Mouse (Mus musculus) macrophage (primary cell): ENCODE results near the gene Git2. TPM values are rescaled to one million over a fixed set of nuclear protein-coding genes. Genes with fewer than 3 reads are reported as not detected.
A peak's percentile ranks its signal among the peaks of the same experiment; 100 is the strongest.

Source experiments
- H3K27ac ChIP-seq: fragments of 350-480 bp; formaldehyde crosslinking; 2 replicates; pipeline ENCODE4 v1.9.0; 2021
- H3K36me3 ChIP-seq: fragments of 350-480 bp; formaldehyde crosslinking; 2 replicates; pipeline ENCODE4 v1.9.0; 2021; ENCODE audit errors: inconsistent target
- H3K4me3 ChIP-seq: fragments of 350-480 bp; formaldehyde crosslinking; 2 replicates; pipeline ENCODE4 v1.9.0; 2021; ENCODE audit errors: inconsistent target
- H3K79me2 ChIP-seq: fragments of 350-480 bp; formaldehyde crosslinking; 2 replicates; pipeline ENCODE4 v1.9.0; 2021; ENCODE audit errors: inconsistent target
- WGBS: methylation state at CpG from one replicate; pipeline ENCODE4 v1.1.7; 2026; ENCODE audit warnings: inconsistent platforms; ENCODE audit not compliant: missing documents; 5-methylcytosine and 5-hydroxymethylcytosine counted together
- polyA plus RNA-seq: library from polyadenylated mRNA; stranded (reverse); fragments of 250-400 nt; gene quantifications from 3 replicates; pipeline ENCODE4 v1.2.4, GENCODE M21; 2018; ENCODE audit warnings: inconsistent platforms

The Git2 gene
- polyA plus RNA-seq, 1 experiment from 2014 or later: 50.3 TPM

DNA sequence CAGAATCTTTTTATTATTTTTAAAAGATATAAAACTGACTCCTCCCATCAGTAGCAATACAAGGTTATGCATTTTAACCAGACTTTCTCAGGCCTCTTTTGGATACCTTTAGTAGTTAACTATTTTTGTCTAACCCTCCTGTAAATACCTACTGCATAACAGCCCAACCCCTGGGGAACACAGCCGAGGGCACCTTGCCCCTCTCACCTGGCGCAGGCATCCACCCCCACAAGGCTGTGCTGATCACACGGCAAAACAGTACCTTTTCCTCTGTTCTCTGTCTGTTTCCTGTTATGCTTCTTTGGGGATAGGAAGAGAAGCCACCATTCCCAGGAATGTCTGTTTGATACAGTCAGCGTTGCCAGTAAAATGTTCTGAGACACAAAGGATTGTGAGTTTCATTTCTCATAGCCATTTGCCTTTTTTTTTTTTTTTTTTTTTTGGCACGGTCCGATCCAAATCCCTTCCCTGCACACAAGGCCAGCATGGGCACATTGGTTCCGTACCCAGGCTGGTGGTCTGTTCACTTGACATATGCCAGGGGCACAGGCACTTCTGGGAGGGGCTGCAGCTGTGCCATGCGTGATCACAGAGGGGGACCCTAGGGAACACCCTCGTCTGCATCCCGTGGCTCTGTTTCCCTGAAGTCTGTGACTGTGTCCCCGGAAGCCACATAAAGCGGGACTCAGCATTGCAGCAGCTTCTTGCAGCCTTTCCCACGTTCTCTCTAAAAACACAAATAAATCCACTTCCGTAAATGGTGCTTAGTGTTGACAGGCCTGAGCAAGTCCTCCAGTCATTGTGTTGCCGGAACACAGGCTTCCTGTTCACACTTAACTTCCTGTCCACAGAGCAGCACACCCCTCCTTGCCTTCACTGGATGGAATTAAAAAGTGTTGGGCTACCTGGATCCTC, 30.4 kb upstream of the Git2 start:
- Histone ChIP-seq H3K27ac (peak overlapping the region; percentile 70), H3K4me3 (peak overlapping the region; percentile 10; the same call in 1 of the 2 replicates), H3K36me3 (peaks cover 47% of the 10 kb centered on the region), H3K79me2 (peaks cover 15% of the 10 kb centered on the region)
- WGBS: 15% methylated on average over 15 of the region's 15 CpGs

DNA sequence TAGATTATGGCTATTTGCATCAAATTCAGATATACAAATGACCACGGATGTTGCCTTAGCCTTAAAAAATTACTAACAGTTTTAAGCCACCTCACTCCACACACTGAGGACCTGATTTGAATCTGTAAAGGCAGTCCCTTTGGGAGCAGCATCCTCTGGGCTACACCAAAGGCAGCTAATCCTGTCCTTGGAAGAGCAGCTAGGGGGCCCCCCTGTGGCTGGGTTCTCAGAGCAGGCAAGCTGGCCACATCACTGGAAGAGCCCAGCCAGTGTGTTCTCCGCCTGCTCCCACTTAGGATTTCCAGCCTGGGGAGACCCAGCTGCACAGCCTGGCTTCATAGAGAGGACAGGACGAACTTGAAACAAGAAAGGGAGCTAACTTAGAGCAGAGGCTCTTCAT, 29.6 kb upstream of the Git2 start:
- Histone ChIP-seq H3K79me2 (peaks cover 9% of the 10 kb centered on the region; the same call in 1 of the 2 replicates), H3K27ac (peak overlapping the region; percentile 70), H3K4me3 (no peak overlapping the region), H3K36me3 (peaks cover 53% of the 10 kb centered on the region)
- WGBS: 68% methylated on average over 3 of the region's 3 CpGs

DNA sequence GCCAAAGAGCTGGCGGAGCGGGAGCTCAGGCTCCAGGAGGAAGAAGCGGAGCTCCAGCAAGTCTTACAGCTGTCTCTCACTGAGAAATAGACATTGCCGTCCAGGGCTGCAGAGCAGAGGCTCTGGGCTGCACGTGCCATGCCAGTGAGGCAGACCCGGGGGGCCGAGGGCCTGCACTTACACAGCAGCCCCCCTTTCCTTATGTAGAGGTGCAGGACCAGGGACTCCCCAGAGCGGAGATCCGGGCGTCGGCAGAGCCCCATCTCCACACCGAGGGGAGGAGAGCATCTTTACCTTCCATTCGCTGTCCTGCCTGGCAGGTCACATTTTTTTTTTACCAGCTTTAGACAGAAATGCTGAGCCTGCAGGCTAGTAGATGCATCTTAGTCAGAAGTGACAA, 29.0 kb upstream of the Git2 start:
- Histone ChIP-seq H3K27ac (no peak overlapping the region), H3K4me3 (no peak overlapping the region), H3K36me3 (peaks cover 59% of the 10 kb centered on the region), H3K79me2 (peaks cover 3% of the 10 kb centered on the region; the same call in 1 of the 2 replicates)
- 91% methylated on average over 8 of the region's 13 CpGs for WGBS

DNA sequence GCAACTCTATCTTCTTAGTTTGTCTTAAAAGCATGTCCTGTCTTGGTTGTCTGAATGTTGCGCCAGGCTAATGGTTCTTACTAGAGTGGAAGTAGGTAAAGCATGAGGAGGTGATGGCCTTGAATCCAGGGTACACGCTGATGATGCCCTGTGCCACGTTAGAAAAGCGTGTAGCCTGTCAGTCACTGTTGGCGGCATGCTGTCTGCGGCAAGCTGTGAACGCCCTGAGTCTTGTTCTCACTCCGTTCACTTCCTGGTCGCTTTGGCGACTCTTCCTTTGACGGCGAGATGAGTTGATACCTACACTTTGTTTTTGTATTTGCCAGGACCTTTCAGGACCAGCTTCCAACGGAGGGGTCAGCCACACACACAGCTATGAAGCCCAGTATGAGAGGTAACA, 27.9 kb upstream of the Git2 start:
- H3K36me3 ChIP-seq: peaks cover 61% of the 10 kb centered on the region
- WGBS: 89% methylated on average over 13 of the region's 13 CpGs
- H3K4me3 ChIP-seq: no peak overlapping the region
- H3K27ac ChIP-seq: no peak overlapping the region
- H3K79me2 ChIP-seq: no peaks in the 10 kb centered on the region; the same call in 1 of the 2 replicates

DNA sequence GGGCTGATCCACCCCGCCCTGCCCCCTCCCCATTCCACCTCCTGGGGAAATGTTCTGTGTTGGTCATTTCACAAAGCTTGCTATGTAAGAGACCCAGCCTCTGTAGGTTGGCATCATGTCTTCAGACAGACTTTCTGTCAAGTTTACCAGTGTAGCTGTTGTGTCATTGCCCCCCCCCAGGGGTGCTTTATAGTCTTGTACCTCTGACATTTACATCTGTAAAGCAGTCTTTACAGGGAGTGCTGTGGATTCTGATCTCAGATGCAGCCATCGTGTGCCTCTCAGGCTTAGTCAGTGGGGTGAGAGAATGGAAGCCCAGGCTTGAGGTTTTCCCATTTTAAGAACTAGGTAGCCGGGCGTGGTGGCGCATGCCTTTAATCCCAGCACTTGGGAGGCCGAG, 26.5 kb upstream of the Git2 start:
- 100% methylated on average over 6 of the region's 6 CpGs for WGBS
- Histone ChIP-seq H3K4me3 (no peak overlapping the region), H3K79me2 (no peaks in the 10 kb centered on the region; the same call in 1 of the 2 replicates), H3K27ac (no peak overlapping the region), H3K36me3 (peaks cover 71% of the 10 kb centered on the region)

DNA sequence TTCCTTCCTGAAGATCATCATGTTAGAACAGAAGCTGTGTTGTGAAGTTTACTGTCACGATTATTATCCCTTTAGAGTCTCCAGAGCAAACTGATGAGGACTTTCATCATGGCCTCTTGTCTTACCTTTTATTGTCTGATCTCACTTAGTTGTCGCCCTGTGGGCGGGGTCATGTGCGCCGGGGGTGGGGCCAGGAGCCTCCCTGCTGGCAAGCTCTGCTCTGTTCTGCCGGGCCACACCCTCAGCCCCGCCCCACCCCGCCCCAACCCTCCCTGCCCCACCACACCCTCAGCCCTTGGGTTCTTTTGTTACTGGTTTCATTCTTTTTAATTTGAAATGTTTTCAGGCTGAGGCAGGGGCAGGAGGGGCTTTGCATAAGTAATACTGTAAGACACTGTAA, 25.7 kb upstream of the Git2 start:
- Histone ChIP-seq H3K27ac (no peak overlapping the region), H3K36me3 (peaks cover 76% of the 10 kb centered on the region), H3K79me2 (peaks cover 4% of the 10 kb centered on the region; the same call in 1 of the 2 replicates), H3K4me3 (no peak overlapping the region)
- whole genome bisulfite sequencing: 44% methylated on average over 7 of the region's 8 CpGs

DNA sequence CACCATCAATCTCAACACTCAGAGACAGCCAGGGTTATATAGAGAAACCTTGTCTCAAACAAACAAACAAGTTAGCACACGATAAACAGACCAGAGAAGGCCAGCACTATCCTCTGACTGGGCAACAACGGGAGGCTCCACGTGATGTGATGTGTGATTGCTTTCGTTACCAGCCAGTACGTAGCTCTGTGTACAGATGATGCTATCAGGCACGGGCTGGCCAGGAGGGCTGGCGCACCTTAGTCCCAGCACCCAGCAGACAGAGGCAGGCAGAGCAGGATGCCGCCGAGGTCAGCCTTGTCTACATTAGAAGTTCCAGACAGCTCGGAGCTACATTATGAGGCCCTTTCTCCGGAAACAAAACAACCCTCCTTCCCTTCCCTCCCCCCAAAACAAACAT, 24.5 kb upstream of the Git2 start:
- 92% methylated on average over 9 of the region's 11 CpGs for WGBS
- Histone ChIP-seq H3K4me3 (no peak overlapping the region), H3K27ac (no peak overlapping the region), H3K36me3 (peaks cover 88% of the 10 kb centered on the region), H3K79me2 (peaks cover 7% of the 10 kb centered on the region; the same call in 1 of the 2 replicates)

DNA sequence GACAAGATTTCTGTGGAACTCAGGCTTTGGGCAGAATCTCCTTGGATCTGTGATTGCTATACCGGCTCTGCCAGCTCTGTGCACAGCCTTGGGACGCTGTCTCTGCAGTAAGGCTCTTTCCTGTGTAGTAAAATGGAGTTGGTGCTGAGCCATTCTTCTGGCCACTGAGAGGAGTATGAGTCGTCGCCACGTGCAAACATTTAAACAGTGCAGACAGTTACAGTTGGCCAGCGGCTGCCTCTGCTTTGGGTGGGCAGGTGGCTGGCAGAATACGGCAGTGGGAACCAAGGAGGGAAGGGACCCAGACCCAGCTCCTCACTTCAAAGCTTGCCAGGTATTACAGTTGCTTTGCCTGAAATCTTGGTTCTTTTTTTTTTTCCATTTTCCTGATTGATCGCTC, 21.9 kb upstream of the Git2 start:
- Histone ChIP-seq H3K4me3 (no peak overlapping the region), H3K36me3 (peaks cover 89% of the 10 kb centered on the region), H3K27ac (no peak overlapping the region), H3K79me2 (peaks cover 28% of the 10 kb centered on the region; the same call in 1 of the 2 replicates)
- 97% methylated on average over 8 of the region's 8 CpGs for WGBS

DNA sequence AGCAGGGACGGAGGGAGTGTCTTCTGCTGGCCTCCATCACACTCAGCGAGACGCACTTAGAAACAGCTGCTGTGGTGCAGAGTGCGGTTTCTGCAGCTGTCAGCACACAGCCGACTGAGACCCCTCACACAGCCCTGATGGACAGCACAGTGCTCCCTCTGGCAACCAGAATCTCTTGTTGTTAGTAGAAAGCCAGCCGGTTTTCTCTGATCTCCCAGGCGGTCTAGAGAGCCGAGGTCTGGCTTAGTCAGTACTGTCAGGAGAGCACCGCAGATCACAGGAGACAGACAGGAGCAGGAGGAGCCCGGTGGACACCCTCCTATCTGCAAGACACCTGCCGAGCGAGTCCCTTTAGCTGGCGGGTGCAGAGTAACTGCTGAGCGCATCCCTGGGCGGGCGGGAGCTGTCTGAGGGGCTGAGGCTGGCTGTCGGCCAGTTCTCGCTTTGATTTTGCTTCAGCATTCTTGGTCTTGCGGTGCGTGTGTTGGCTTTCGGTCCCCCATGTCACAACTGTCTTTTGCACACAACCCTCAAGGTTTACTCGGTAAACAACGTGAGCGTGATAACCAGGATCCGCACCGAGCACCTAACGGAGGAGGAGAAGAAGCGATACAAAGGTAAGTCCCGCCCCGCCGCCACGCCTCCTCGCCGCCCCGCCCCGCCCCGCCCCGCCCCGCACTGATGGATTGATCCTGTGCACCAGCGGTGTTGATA, 21.1 kb upstream of the Git2 start:
- Histone ChIP-seq H3K79me2 (peaks cover 36% of the 10 kb centered on the region; the same call in 1 of the 2 replicates), H3K4me3 (no peak overlapping the region), H3K27ac (no peak overlapping the region), H3K36me3 (peaks cover 90% of the 10 kb centered on the region)
- WGBS: 94% methylated on average over 29 of the region's 40 CpGs

DNA sequence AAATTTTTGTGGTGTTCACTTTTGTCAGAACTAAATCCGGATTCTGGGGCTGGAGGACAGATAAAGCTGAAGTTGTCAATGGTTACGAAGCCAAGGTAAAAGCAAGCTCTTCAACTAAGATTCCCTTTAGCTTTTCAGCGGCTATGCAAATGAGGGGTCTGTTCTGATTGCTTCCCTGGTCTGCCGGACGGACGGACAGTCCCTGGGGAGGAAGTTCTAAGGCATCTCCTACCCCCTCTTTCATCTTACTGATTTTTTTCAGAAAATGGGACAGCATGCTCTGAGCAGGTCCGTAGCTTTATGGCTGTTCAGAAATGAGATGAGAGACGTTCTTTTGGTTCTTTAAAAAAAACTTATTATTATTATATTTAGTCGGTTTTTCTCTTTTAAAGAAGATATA, 20.3 kb upstream of the Git2 start:
- Histone ChIP-seq H3K27ac (no peak overlapping the region), H3K4me3 (no peak overlapping the region)

DNA sequence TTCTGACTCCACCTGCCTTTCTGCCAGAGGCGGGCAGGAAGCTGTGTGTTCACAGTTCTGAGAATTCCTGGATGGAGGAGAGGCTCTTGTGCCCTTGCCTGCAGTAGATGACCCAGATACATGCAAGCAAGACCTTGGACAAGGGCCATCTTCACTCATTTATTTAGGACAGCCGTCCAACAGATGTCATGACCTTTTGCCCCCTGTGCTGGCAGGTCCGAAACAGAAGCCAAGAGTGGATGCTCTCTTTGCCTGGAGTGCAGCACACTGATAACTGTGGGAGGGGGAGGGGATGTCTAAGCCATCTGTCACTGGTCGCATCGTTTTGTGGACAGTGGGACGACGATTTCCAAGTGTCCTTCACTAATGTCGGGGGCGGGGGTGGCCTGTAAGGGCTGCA, 19.9 kb upstream of the Git2 start:
- 86% methylated on average over 9 of the region's 9 CpGs for WGBS
- Histone ChIP-seq H3K4me3 (no peak overlapping the region), H3K27ac (no peak overlapping the region), H3K36me3 (peaks cover 94% of the 10 kb centered on the region), H3K79me2 (peaks cover 48% of the 10 kb centered on the region; the same call in 1 of the 2 replicates)

More for the DNA sequence above, 20.3 kb upstream of the Git2 start:
- Histone ChIP-seq H3K79me2 (peaks cover 44% of the 10 kb centered on the region; the same call in 1 of the 2 replicates), H3K36me3 (peaks cover 93% of the 10 kb centered on the region)
- WGBS: 96% methylated on average over 9 of the region's 9 CpGs

DNA sequence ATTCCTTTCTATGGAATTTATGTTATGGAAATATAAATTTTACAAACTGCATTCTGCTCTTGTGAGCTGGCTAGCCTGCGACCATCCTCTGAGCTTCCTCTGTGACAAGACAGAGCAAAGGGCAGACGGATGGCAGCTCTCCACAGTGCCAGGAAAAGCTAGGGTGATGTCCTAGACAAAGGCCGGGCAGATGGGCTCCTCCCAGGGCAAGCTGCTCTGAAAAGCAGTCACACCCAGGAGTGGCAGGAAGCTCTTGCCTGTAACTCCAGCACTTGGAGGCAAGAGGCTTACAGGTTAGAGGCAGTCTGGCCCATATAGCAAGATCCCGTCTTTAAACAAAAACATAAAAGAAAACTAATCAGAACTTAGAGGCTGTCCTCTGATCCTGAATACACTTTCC, 19.3 kb upstream of the Git2 start:
- peaks cover 54% of the 10 kb centered on the region for H3K79me2 ChIP-seq
- 98% methylated on average over 4 of the region's 4 CpGs for WGBS
- H3K4me3 ChIP-seq: no peak overlapping the region
- H3K36me3 ChIP-seq: peaks cover 95% of the 10 kb centered on the region
- H3K27ac ChIP-seq: no peak overlapping the region

DNA sequence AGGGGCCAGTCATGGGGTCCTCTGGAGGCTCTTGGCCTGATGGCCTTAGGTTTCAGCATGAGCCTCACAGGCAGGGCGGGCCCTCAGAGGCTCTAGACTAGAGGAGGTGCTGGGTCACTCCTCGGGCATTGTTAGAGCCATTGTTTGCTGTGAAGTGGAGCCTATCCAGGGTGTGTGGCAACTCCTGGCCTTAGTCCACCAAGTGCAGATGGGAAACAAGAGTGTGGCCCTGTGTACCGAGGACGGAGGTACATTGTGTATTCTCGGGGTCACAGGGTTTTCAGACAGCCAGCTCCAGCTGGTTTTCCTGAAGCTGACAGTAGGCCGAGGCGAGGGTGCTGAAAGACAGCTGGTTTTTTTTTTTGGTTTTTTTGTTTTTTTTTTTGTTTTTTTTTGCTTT, 18.0 kb upstream of the Git2 start:
- Histone ChIP-seq H3K36me3 (peaks cover 96% of the 10 kb centered on the region), H3K4me3 (no peak overlapping the region), H3K27ac (no peak overlapping the region), H3K79me2 (peaks cover 67% of the 10 kb centered on the region)
- 91% methylated on average over 7 of the region's 7 CpGs for WGBS

DNA sequence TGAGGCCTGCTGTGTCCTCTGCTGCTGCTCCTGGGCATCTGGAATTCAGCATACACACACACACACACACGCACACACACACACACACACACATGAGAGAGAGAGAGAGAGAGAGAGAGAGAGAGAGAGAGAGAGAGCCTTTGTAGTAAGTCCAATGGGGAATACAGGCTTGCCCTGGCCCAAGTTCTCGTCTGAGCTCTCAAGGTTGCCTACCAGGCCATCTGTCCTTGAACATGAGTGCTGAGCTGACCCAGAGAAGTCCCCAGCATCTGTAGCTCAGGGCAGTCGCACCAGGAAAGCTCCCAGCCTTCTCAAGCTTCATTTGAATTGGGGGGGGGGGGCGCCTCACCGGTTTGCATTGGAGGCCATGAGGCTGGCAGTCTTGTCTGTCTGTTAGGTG, 9.9 kb upstream of the Git2 start:
- no peak overlapping the region for H3K4me3 ChIP-seq
- peaks cover 97% of the 10 kb centered on the region for H3K79me2 ChIP-seq
- WGBS: 27% methylated on average over 4 of the region's 5 CpGs
- peak overlapping the region; percentile 77 for H3K27ac ChIP-seq
- H3K36me3 ChIP-seq: peaks cover 41% of the 10 kb centered on the region
